29 mouse cellular contexts compared by ENCODE assay signal in the genomic region with DNA sequence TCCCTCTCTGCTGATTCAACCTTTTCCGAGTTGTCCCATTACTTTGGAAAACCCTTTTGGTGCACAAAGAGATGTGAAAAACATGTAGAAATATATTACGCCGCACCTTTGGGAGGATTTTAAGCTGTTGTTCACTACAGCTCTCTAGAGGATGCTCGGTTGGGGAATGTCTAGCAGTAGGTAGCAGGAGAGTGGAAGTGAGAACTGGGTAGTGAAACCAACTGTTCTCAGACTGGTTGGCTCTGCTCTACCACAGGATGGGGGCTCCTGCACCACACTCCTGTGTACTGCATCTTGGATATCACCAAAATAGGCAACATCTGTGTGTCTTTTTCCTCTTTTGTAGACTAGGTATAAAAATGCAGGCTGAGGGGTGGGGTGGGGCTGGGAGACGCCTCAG. TPM values are rescaled to one million over a fixed set of nuclear protein-coding genes. Genes with fewer than 3 reads are reported as not detected.
DNase-seq lines count a peak whose midpoint lies in the region; ATAC-seq lines count a peak whose summit lies in the region.
"Had no signal": no experiment of that assay in that cellular context is flagged by ENCODE, and none has a peak within 500 bp of the region (broad histone marks: within the 10 kb centered on the region; RNA-seq: fewer than 3 reads in every experiment).

No protein-coding gene starts in this region.

- DNase-seq in frontal cortex, postnatal 10 days (ENCODE audit: low spot score in 2 of 2) = no peak
- DNase-seq in midbrain, embryonic 11.5 days (ENCODE audit: low spot score, missing footprints) = peak; percentile 53
- DNase-seq in splenic B cell, adult 2 months (ENCODE audit: low read depth, low spot score) = peak; percentile 59
- DNase-seq in left cerebral cortex, postnatal 10 days (ENCODE audit: extremely low spot score in 1 of 2, low spot score in 2 of 2) = no peak
- no peak for DNase-seq in thymus, postnatal 25 days
- DNase-seq: adrenal gland, postnatal 25 days; cerebellum, adult 8-10 months; cerebellum, postnatal 25 days; gastrocnemius, postnatal 10 days; heart, postnatal 4 days; kidney, adult 9 months; kidney, postnatal 14 days; lung, adult 18-20 months; lung, postnatal 4 days; right cerebral cortex, postnatal 25 days; thymus, adult 2 months; thymus, postnatal 4 days had no signal

- no peaks in the 10 kb centered on the region for H3K27me3 ChIP-seq in midbrain, embryonic 11.5 days (ENCODE audit: control insufficient read depth, insufficient read depth, low read length)
- no peaks in the 10 kb centered on the region for H3K27me3 ChIP-seq in midbrain, embryonic 13.5 days
- no peaks in the 10 kb centered on the region for H3K27me3 ChIP-seq in splenic B cell, adult 2 months (ENCODE audit: control insufficient read depth, insufficient read depth, low read length, poor library complexity, severe bottlenecking)
- H3K27me3 ChIP-seq: limb, embryonic 13.5 days; liver, embryonic 12.5 days had no signal

- no peak overlapping the region for H3K9ac ChIP-seq in midbrain, embryonic 11.5 days (ENCODE audit: low read length)
- H3K9ac ChIP-seq in midbrain, embryonic 13.5 days (replicated peaks) = no peak overlapping the region
- H3K9ac ChIP-seq: hindbrain, embryonic 14.5 days; limb, embryonic 13.5 days; liver, embryonic 12.5 days had no signal

- H3K27ac ChIP-seq in midbrain, embryonic 11.5 days (ENCODE audit: low read depth, low read length) = no peak overlapping the region
- no peak overlapping the region for H3K27ac ChIP-seq in midbrain, embryonic 13.5 days
- H3K27ac ChIP-seq: hindbrain, embryonic 14.5 days; left cerebral cortex, adult 2 months; limb, embryonic 13.5 days; liver, embryonic 12.5 days; midbrain, embryonic 10.5 days had no signal

- no peaks in the 10 kb centered on the region for H3K36me3 ChIP-seq in midbrain, embryonic 11.5 days (ENCODE audit: control insufficient read depth, insufficient read depth, low read length)
- no peaks in the 10 kb centered on the region for H3K36me3 ChIP-seq in midbrain, embryonic 13.5 days
- H3K36me3 ChIP-seq in splenic B cell, adult 2 months (ENCODE audit: control insufficient read depth, insufficient read depth, low read length, poor library complexity, severe bottlenecking) = peaks cover 3% of the 10 kb centered on the region; the same call in 1 of the 2 replicates
- H3K36me3 ChIP-seq: limb, embryonic 13.5 days had no signal

- WGBS in midbrain, embryonic 11.5 days = 88% methylated on average over 5 of the region's 5 CpGs
- 90% methylated on average over 5 of the region's 5 CpGs for WGBS in midbrain, embryonic 13.5 days

- H3K4me1 ChIP-seq in midbrain, embryonic 11.5 days (ENCODE audit: control insufficient read depth, insufficient read depth, low read length) = no peaks in the 10 kb centered on the region
- no peaks in the 10 kb centered on the region for H3K4me1 ChIP-seq in midbrain, embryonic 13.5 days (replicated peaks)

- H3K4me3 ChIP-seq in midbrain, embryonic 11.5 days (ENCODE audit: low read depth, low read length) = no peak overlapping the region
- H3K4me3 ChIP-seq in midbrain, embryonic 13.5 days (replicated peaks) = no peak overlapping the region
- H3K4me3 ChIP-seq: left cerebral cortex, adult 2 months; limb, embryonic 13.5 days; liver, embryonic 12.5 days; midbrain, embryonic 10.5 days had no signal

- intact Hi-C loops in left cerebral cortex, postnatal 10 days (cut with DNase I) = no loop called here

- H3K9me3 ChIP-seq in midbrain, embryonic 11.5 days (ENCODE audit: control insufficient read depth, low read length) = no peaks in the 10 kb centered on the region
- H3K9me3 ChIP-seq in midbrain, embryonic 13.5 days = no peaks in the 10 kb centered on the region
- H3K9me3 ChIP-seq: limb, embryonic 13.5 days; liver, embryonic 12.5 days; midbrain, embryonic 10.5 days had no signal

- peak; percentile 18; the same call in 1 of the 2 replicates for ATAC-seq in frontal cortex, adult (ENCODE audit: low TSS enrichment)
- no peak for ATAC-seq in midbrain, embryonic 11.5 days (ENCODE audit: low FRiP score)
- no peak for ATAC-seq in midbrain, embryonic 13.5 days
- ATAC-seq in hematopoietic stem cell, adult 5-6 weeks (replicated peaks in 1 of 2; ENCODE audit: insufficient read depth in 1 of 2, low FRiP score in 2 of 2, low TSS enrichment in 1 of 2, low read depth in 1 of 2, poor library complexity in 2 of 2, severe bottlenecking in 2 of 2) = peak; percentile 62 to 71; a peak in 3 of 4 replicates
- ATAC-seq: forebrain, embryonic 14.5 days; intestine, postnatal 0 days; liver, embryonic 12.5 days; lung, postnatal 0 days had no signal

- no peak overlapping the region for H3K4me2 ChIP-seq in midbrain, embryonic 11.5 days
- H3K4me2 ChIP-seq in midbrain, embryonic 13.5 days (replicated peaks) = no peak overlapping the region
- H3K4me2 ChIP-seq: heart, embryonic 11.5 days; hindbrain, embryonic 14.5 days; limb, embryonic 13.5 days; liver, embryonic 12.5 days had no signal

RNA-seq across cellular contexts. Expression of a gene that starts 10.0 kb away (rescaled TPM):
- 5.2 and 5.4 TPM in 2 replicates for polyA plus RNA-seq in midbrain, embryonic 11.5 days (2014; fragmentation: Nextera tagmentation; extraction: Ambion mirVana)
- 2.9 and 4.8 TPM in 2 replicates for polyA plus RNA-seq in midbrain, embryonic 13.5 days (2015; fragmentation: Nextera tagmentation; extraction: Ambion mirVana)
- 82.5 and 124 TPM in 2 replicates for total RNA-seq in hematopoietic stem cell, adult 5-6 weeks (2017)
- total RNA-seq in left cerebral cortex, postnatal 10 days (2021) = 10 to 100 TPM; 88.2 to 89.7 TPM

RNA-seq across cellular contexts. Expression of a gene that starts 37.5 kb away (rescaled TPM):
- 14.0 and 15.4 TPM in 2 replicates for polyA plus RNA-seq in midbrain, embryonic 11.5 days (2014; fragmentation: Nextera tagmentation; extraction: Ambion mirVana)
- 9.5 and 10.5 TPM in 2 replicates for polyA plus RNA-seq in midbrain, embryonic 13.5 days (2015; fragmentation: Nextera tagmentation; extraction: Ambion mirVana)
- 8.8 and 13.6 TPM in 2 replicates for total RNA-seq in hematopoietic stem cell, adult 5-6 weeks (2017)
- 10 to 100 TPM; 13.7 to 14.6 TPM for total RNA-seq in left cerebral cortex, postnatal 10 days (2021)

Comparison
In these comparisons a context has a peak if more than half of its experiments do, and no peak if none do; other contexts are left out.
1. ATAC-seq: peak in frontal cortex, adult (single experiment) and hematopoietic stem cell, adult 5-6 weeks (2 of 2); none in midbrain, embryonic 11.5 days (single experiment) and midbrain, embryonic 13.5 days (single experiment).
2. DNase-seq: peak in midbrain, embryonic 11.5 days (single experiment) and splenic B cell, adult 2 months (single experiment); none in frontal cortex, postnatal 10 days (0 of 2), left cerebral cortex, postnatal 10 days (0 of 2) and thymus, postnatal 25 days (single experiment).